Mouse (Mus musculus) C2C12 (cell line): ENCODE measurements at regions not wholly inside any gene's neighbourhood (a gene's known extent, or its start where the extent isn't known, plus 50 kb on each side); places are given as distances from the start of the nearest gene placed in this dataset.

Experiments
- CTCF ChIP-seq: IDR thresholded peaks from one replicate; pipeline ENCODE4 v1.5.1; 2011; ENCODE audit not compliant: control insufficient read depth, insufficient read depth, insufficient read length
- FOSL1 ChIP-seq: IDR thresholded peaks from one replicate; pipeline ENCODE4 v1.8.0; 2011; ENCODE audit warnings: mild to moderate bottlenecking, low read length; ENCODE audit not compliant: poor library complexity, insufficient read depth, severe bottlenecking

DNA sequence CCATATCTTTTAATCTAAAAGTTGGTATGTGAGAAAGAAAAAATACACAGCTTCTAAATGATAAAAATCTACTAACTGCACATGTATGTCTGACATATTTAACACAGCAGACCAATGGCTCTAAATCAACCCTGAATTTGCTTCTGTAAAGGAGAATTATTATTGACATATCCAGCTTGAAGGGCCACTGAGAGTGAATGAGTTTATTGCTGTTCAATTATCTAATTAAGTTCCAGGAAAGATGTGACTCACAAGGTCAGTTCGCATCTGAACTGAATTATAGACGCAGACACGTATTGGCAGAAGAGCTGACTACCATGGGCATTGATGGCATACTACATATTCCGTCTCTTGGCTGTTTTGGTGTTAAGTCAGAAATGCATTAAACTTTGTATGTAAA, 180.3 kb upstream of the Robo2 start:
- TF ChIP-seq FOSL1 = no peak
- TF ChIP-seq CTCF = no peak
